Mouse (Mus musculus): ENCODE measurements around the gene Cpsf3.
A peak's percentile ranks its signal among the peaks of the same experiment; 100 is the strongest.

The Cpsf3 gene

DNA sequence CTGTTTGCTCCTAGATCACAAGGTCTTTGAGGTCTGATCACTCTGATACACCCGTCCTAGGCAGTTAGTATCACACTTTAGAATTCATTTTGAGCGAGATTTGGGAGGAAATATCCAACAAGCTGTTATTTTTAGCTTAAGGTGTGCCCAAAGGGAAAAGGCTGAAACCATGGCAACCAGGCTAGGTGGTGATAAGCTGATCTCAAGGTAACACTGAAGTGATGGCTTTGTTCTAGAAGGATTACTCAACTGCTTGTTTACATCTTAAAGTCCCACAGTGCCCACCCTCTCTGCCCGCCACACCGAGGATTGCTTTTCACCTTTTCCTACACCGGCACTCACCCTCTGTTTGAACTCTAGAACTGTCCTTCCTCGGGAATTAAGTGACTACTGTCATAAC, 4.5 kb downstream of the Cpsf3 start:
- DNase-seq (ENCODE audit: low spot score) = no peak

DNA sequence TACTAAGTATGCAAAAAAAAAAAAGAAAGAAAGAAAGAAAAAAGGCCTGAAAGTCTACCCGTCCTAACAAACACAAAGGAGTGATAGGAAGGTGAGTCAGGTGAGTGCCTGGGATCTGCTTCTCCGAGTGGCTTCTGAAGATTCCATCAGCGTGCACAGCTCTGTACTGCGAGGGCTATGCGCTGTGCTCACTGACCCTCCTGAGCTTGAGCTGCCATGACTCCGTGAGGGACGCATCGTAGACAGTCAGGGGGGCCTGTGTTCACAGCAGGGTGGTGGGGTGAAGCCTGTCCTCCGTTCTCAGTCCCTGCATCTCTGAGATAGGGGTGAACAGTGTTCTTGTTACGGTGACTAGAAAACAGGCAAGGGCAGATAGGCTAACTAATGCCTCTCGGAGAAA, 13.7 kb downstream of the Cpsf3 start:
- DNase-seq (ENCODE audit: low spot score) = no peak

DNA sequence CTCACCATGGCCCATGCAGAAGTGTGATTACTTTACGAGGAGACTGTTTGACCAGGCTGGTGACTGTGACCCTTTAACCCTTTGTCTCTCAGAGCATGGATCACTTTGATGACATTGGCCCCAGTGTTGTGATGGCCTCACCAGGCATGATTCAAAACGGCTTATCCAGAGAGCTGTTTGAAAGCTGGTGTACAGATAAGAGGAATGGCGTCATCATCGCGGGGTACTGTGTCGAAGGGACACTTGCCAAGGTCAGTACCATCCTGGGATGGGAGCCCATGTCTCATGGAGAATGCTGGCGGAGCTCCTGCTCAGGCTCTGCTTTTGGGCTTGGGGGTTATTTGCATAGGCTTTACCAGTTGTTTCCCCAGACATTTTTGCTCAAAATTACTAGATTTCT, 16.1 kb downstream of the Cpsf3 start:
- DNase-seq (ENCODE audit: low spot score) = no peak

DNA sequence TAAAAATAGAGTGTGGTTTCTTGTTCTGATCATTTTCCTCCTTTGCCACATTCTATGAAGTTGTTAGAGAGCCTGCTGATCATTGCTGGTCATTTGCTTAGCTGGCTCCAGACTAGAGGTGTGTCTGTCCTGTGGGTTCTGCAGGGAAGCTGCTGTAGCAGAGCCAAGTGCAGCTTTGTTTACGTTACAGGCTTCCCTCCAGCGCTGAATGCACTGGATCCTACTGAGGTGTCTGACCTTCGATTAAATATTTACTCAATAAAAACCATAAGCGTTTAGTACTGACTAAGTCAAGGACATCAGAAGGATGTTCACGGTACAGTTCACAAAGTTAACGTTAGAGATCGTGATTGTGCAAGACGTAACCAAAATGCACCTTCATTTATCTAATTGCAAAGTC, 16.7 kb downstream of the Cpsf3 start:
- no peak for DNase-seq (ENCODE audit: low spot score)

DNA sequence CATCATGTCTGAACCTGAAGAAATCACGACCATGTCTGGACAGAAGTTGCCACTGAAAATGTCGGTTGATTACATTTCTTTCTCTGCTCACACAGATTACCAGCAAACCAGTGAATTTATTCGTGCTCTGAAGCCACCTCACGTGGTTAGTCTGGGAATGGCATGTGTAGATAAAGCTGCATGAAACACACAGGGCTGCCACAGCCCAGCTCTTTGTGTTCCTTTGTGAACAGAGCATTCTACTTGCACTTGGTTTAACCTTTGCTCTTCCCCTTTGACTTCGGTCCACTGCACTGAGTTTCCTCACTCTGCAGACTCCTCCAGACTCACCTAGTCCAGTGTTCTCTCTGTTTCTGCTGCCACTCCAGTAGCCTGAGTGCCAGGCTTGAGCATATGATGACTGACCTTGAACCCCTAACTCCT, 17.2 kb downstream of the Cpsf3 start:
- no peak for DNase-seq (ENCODE audit: low spot score)

DNA sequence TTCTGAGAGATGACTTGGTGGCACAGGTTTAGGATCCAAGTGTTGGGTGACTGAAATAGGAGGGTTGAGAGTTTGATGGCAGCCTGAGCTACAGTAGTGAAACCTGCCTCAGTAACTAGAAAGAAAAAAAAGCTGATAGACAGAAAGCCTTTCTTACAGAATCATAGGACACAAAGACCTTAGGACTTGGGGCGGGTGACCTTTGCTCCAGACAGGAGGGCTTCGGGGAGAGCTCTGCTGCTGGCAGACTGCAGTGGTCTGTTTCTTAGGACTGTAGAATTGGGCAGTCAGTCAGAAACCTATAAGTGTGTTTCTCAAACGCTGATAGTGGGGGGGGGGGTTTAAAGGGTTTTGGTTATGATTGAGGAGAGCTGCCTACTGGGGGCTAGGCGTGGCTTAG, 20.6 kb downstream of the Cpsf3 start:
- DNase-seq (ENCODE audit: low spot score) = no peak

DNA sequence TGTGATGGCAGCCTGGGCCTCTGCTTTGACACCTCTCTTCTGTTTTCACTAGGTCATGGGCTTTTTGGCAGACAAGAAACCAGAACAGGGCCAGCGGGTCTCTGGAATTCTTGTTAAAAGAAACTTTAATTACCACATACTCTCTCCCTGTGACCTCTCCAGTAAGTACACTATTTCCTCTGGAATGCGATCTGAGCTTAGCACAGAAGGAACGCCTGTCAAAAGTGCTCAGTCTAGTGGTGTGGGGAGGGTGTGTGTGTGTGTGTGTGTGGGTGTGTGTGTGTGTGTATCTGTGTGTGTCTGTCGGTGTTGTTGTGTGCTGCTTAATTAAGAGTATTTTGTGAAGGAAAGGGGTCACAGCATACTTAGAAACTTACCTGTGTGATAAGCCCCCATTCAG, 21.5 kb downstream of the Cpsf3 start:
- DNase-seq (ENCODE audit: low spot score) = no peak

DNA sequence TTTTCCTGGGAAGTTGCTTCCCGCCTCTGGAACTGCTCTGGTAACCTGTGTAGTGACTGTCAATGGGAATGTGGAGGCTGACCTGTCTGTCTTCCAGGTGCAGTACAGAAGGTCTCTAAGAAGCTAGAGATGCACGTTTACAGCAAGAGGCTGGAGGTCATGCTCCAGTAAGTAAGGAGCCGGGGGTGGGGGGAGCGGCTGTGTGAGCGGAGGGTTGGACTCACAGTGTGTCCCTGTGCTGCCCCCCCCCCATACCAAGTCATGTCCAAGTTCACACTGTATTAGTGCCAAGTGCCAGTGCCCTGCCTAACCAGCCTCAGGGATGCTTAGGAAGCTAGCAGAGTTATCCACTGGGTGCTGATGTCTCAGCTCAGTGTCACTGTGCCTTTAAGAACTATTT, 27.0 kb downstream of the Cpsf3 start:
- DNase-seq (ENCODE audit: low spot score) = no peak

DNA sequence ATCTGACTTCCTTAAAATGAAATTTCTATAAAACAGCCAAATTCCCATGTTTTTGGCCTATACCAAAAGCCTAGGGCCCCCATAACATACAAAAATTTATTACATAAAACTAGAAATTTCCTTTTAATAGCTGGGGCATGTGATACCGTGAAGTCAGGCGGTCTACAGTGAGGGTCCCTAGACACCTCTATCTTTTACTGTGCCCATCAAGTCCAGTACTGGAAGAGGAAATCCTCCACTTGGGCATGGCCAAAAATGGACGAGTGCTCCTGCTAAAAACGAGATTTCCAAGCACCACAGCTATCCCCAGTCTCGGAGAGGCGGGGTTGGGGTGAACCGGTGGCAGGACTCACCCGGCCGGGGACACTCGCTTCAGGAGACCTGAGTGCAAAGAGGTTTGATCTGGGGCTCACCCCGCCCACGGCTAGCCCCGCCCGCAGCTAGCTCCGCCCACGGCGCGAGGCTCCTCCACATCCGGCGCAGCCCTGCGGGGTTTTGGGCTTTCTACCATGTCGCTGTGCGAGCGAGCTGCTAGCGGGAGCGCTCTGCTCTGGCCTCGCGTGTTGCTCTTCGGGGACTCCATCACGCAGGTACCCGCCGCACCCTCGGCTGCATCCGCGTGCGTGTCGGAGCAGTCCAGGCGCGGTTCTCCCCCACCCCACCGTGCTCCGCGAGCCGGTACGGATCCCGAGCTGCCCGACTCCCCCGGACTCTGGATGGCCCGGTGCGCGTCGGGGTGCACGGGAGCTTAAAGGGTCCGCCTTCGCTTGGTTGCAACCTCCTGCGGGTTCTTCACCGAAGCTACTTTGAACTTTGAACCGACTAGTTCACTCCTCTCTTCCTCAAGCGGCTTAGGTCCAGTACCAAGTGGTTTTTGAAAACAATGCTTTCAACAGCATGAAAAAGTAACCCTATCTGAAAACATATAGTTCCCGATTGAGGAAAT, 31.0 kb downstream of the Cpsf3 start, which contains the start of gene Iah1:
Iah1 (plus strand) TSS at position 467 of the 946 bp plus-strand sequence.
- DNase-seq (ENCODE audit: low spot score) = peak; percentile 82

DNA sequence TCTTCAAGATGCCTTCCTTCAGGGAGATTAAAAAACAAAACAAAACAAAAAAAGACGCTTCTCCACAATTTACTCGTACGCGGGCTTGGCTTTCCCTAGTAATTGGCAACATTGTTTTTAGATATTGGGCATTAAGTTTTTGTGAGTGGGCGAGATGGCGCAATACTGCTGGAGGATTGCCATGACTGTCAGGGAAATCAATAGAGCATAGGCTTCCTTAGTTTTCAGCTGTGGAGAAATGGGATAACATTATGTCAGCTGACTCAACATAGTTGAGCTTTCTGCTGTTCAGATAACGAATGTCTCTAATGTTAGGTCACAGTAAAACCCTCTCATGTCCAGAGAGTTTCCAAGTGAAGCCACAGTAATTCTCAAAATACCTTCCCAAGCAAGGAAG, 31.7 kb downstream of the Cpsf3 start:
- peak; percentile 50 for DNase-seq (ENCODE audit: low spot score)

DNA sequence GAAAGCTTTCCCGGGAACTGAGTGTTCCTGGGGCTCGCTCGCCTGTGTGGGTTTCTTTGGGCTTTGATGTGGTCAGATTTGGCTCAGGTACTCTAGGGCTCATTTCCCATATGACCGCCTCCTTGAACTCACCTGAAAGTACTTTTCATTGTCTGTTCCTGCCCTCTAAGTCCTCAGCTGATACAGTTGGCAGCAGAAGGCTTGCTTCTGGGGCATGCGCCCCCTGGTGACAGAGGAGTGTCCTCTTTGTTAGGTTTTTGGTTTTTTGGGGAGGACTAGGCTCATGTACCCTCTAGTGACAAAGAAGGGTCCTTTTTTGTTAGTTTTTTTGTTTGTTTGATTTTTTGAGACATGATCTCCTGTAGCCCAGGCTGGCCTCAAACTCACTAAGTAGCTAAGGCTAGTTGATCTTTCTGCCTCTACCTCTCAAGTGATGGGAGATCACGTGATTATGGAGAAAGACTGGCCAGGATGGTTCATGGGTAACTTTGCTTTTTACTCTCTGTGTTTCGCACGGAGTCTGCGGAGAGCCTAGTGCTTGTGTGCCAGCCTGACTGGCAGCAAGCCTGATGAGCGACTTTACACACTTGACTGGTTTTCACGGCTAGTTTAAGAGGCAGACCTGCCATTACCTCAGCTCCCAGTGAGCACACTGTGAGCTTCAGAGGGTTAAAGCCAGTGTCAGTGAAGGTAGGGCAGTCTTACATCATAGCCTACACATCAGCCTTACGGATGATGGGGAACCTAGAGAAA, 33.1 kb downstream of the Cpsf3 start:
- peak; percentile 60 for DNase-seq (ENCODE audit: low spot score)

DNA sequence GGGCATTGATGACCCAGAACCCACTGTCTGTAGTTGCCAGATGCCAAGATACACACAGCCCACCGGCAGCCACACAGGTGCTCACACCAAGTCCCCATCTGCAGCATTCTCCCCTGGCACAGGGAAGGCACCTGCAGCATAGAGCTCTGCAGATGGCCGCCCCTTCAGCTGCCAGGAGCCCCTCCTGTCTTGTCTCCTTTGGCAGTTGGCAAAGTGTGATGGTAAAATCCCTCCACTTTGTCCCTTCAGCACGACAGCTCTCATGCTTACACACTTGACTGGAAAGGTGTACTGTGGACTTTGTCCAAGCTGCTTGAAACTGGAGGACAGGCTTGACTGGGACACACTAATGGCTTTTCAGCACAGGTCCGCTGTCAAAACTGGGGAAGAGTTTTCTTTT, 35.1 kb downstream of the Cpsf3 start:
- no peak for DNase-seq (ENCODE audit: low spot score)

DNA sequence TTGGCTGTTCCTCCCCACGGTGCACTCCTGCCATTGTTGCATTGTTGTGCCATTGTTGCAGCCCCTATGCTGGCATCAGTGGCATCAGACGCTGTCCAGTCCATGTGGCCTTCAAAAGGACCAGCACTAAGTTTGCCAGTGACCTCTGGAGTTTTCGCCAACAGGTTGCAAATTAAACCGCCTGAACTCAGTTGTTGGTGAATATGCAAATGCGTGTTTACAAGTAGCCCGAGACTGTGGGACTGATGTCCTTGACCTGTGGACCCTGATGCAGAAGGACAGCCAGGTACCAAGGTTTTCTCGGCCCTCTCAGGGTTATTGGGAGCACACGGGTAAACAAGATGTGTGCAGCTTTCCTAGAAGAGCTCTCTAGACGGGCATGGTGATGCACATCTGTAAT, 36.0 kb downstream of the Cpsf3 start:
- DNase-seq (ENCODE audit: low spot score) = no peak

DNA sequence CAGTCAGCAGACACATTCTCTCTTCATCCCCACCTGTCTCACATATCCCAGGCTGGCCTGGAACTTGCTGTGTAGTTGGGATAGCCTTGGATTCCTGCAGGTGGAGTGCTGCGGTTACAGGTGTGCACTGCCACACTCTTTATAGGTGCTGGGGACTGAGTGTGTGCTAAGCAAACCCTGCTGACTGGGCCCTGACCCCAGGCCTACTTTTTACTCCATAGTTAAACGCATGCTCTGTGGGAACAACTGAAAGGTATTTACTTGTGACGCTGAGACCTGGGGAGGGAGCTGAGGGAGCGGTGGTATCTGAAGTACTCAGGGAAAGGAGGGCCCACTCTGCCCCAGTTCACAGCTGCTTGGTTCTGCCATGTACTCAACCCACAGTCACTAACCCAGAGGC, 37.1 kb downstream of the Cpsf3 start:
- no peak for DNase-seq (ENCODE audit: low spot score)

DNA sequence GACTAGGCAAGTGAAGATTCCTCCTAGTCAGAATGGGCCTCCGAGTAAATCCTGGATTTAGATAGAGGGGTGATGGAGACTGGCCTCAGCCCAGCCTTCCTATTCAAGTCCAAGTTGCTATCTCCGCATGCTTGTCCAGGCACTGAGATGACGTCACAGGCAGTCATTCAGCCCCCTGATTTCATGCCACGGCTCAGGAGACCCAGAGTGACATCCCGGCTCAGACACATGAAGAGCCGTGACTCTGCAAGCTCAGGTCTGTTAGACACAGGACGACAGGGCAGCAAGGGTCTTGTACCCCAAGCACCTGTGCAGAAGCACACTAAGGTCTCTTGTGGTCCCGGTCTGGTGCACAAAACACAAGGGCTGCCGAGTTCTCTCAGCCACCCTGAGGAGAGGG, 37.7 kb downstream of the Cpsf3 start:
- DNase-seq (ENCODE audit: low spot score) = no peak

DNA sequence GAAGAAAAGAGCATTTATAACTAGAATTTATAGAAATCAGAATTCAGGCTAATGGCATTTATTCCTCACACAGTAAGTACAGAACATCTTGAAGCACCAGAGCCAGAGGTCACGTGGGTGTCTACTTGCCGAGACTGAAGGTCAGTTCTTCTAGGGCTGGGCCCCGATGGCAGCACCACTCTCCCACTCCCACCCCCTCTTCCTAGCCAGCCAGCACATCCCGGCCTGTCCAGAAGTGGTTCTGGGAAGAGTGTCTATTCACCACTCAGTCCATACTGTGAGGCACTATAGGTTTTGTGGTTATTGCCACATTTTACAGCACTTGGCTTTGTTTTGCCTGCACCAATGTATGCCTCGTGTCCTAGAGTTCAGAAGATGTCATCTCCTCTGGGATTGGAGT, 38.9 kb downstream of the Cpsf3 start:
- DNase-seq (ENCODE audit: low spot score) = no peak

DNA sequence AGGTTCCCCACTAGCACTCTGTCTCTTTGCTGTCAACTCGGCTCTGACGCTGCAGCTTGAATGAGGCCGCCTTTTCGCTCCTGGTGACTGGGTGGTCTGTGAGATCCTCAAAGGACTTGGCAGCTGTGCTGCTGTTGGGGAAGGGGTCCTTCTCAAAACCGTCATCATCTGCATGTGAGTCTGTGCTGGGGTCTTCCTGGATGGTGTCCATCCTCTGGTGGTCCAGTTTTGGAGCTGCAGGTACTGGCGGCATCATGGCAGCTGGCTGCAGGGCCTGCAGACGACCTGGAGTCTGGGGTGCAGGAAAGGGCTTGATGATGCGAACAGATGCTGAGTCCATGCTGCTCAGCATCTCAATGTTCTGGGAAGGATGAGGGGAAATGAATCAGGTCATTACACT, 40.1 kb downstream of the Cpsf3 start:
- no peak for DNase-seq (ENCODE audit: low spot score)

DNA sequence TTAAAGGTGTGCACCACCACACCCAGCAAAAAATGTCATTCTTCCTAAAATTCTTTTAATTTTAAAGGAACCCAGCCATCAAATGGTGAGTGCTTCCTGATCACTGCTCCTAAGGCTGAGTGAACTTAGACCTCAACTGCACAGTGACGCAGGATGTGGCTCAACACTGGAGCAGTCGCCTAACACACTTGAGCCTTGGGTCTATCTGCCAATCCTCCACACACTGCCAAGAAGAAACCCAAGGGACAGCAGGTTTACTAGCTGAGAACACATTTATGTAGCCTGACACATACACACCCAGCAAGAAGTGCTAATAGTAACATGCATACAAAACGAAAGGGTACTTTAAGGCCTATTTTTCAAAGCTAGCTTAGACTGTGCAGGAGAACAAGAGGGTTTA, 41.1 kb downstream of the Cpsf3 start:
- no peak for DNase-seq (ENCODE audit: low spot score)

DNA sequence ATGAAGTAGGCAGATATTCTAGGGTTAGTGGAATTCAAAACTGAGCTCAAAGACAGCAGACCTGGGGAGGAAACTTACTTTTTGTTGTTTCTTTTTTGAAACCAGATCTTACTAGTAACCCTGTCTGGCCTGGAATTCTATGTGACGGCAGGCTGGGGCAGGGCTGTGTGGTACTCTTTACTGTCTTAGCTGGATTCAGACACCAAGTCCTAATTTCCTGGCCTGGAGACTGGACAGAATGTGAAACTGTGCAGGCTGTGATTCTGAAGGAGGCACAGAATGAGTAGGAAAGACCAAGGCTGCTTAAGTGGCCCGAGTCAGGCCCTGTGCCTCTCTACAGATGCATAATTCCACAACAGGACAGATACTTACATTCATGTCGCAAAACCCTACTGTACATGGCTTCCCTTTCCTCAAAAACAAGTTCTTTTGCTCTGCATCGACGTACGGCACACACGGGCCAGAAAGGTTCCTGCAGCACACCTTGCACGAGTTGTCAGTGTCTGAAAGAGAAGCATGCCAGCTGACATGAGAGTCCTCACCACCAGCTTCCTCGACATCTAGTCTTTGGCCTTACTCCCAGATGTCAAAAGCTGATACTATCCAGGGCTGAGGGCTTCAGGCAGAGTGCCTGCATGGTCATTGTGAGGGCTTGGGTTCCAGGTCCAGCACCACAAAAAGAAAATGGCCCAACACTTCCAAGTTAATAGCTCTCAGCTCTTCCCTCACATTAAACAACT, 44.6 kb downstream of the Cpsf3 start:
- DNase-seq (ENCODE audit: low spot score) = no peak

DNA sequence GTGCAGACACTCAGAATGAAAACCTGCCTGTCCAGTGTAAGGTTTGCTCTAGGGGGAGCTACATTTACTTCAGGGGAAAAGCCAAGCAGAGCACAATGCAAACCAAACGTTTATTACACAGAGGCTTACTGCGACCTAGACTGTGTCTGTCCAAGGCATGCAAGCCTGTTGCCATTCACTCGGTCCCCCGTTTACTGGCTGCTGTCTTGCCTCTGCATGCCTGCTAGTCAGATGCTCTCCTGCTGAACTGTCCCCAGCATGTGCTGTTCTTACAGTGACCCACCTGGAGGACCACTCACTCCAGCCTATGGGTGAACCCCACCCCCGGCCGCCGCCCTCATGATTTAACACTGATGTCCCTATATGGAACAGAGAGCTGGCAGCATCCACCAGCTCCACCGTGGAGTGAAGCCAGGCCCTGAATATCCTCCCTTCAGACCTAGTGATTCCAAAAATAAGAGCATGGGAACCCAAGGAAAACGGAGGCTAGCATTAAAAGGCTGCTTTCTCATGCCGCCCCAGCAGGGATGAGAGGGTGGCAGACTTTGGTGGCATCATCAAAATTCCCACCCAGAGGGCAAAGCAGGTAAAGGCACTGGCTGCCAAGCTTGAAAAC, 45.9 kb downstream of the Cpsf3 start:
- DNase-seq (ENCODE audit: low spot score) = no peak

DNA sequence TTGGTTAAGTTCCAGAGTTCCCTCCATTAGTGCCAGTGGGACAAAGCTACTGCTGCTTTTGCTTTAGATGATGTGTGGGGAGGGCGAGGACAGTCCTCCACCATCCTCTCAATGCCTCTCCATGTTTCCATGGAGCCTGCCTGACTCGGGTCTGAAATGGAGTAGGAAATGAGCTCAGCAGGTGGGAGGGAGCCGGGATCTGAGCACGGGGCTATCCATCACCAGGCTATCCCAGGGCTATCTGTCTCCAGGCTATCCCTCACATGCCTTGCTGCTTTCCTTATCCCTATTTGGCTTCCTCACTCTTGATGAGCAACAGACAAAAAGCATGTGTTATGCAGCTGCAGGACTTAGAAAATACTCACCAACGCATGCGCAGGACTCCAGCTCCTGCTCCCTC, 46.5 kb downstream of the Cpsf3 start:
- no peak for DNase-seq (ENCODE audit: low spot score)

DNA sequence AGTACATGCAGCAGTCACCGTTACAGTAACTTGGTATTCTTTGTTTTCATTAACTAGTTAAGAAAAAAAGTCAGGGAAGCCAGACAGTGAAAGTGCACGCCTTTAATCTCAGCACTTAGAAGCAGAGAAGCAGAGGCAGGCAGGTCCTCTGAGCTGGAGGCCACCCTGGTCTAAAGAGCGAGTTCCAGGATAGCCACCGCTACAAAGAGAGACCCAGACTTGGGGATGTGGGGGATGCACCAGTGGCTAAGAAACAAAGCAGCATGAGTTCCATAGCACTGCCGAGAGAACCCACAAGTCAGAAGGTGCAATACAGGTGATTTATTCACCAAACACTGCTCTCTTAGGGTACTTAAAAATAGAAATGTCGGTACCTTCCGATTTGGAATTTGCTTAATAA, 47.8 kb downstream of the Cpsf3 start:
- no peak for DNase-seq (ENCODE audit: low spot score)
